Mouse (Mus musculus) neutrophil, adult 5-6 weeks (primary cell): ENCODE results near the gene Bsg. TPM values are rescaled to one million over a fixed set of nuclear protein-coding genes. Genes with fewer than 3 reads are reported as not detected.
"Not testable (repeated sequence)": the region's sequence is repeated elsewhere in the genome, so short reads cannot be mapped to it uniquely, and the experiment has no call there.

Experiments used
- ATAC-seq: fragments of 151-379, 151-347 bp; 2 replicates; pipeline ENCODE4 v1.8.0; 2017; ENCODE audit warnings: mild to moderate bottlenecking, moderate TSS enrichment; ENCODE audit not compliant: insufficient number of reproducible peaks, poor library complexity, low FRiP score, severe bottlenecking; ENCODE audit errors: extremely low read depth
- total RNA-seq: library from RNA; stranded (forward); fragments of 200-1000 nt; gene quantifications from 2 replicates; pipeline ENCODE4 v1.2.3, GENCODE M21; 2017

Bsg gene
- total RNA-seq, 1 experiment from 2014 or later, result 111 TPM

DNA sequence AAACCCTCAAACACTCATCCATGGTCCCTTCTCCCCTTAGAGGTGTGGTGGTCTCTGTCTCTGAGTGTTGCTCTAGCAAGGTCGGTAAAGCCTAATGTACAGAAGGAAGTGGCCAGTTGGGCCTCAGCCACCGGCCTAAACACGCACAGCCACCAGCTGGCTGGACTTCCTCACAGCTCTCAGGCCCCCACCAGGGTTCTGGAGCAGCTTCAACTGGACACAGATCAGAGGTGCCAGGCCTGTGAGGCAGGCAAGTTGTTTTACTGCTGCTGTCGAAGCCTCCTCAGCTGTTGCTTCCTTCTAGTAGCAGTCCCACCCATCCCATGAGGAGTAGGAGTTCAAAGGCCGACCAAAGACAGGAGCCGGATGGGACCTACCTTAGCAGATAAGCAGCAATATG is 6.4 kb upstream of the Bsg start:
- no peak for ATAC-seq

DNA sequence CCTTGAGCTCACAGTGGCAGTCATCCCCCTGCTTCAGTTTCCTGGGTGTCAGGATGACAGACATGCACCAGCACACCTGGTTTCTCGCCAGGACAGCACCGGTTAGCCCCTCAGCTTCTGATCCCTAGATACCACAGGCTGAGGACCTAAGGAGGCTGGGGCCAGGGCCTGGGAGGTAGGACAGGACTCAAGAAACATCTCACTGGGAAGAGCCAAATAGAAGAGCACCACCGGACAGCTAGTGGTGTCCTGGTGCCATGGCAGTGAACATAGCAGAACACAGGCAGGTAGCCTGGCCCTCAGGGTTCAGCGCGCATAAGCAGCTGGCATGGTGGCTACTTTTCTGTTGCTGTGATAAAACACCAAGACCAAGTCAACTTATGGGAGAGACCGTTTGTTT is 5.8 kb upstream of the Bsg start:
- no peak for ATAC-seq

DNA sequence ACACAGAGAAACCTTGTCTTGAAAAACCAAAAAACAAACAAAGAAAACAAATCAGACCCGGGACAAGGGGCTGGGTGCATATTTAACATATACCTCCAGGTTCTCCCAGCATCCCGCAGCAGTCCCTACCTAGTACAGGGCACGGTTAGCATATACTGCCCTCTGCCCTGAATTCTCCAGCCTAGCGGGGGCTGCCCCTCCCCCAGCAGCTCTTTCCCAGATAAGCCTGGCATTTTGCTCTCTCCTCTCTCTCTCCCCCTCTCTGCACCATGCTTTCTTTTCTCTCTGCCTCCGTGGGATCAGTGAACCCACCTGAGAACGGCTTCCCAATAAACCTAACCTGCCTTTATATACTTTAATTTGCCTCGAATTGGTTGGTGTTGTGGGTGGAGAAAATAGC is 3.6 kb upstream of the Bsg start:
- no peak for ATAC-seq

DNA sequence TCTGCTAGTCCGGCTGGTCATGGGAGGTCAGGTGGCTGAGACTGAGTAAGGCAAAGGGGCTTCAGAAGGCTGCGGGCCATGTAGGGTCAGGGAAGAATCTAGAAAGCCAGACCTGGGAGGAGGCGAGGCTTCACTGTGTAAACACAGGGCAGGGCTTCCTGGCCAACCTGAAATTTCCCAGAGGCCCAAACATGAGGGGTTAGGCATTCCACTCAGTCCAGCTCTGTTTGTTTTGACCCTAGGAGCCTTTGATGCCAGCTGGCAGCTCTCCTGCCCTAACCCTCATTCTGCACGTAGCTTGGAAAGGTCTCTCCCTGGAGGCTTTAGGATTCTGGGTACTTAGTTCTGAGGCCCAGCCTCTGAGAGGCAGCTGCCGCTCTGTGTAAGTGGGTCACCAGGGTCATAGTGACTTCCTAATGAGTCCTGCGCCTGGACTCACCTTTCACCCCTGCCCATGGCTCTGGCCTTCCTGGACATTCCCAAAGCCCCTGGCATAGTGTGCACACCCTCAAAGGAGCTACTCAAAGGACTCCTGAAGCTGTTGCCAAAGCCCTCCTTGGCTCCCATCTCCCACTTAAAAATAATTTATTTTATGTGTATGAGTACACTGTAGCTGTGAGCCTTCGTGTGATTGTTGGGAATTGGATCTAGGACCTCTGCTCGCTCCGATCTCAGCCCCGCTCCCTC is 2.7 kb upstream of the Bsg start:
- no peak for ATAC-seq

DNA sequence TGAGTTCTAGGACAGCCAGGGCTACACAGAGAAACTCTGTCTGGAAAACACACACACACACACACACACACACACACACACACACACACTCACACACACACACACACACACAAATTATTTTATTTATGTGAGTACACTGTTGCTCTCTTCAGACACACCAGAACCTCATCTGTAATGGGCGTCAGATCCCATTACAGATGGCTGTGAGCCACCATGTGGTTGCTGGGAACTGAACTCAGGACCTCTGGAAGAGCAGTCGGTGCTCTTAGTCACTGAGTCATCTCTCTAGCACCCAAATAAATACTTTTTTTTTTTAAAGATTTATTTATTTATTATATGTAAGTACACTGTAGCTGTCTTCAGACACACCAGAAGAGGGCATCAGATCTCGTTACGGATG is 1.3 kb upstream of the Bsg start:
- ATAC-seq, result not testable (repeated sequence)

DNA sequence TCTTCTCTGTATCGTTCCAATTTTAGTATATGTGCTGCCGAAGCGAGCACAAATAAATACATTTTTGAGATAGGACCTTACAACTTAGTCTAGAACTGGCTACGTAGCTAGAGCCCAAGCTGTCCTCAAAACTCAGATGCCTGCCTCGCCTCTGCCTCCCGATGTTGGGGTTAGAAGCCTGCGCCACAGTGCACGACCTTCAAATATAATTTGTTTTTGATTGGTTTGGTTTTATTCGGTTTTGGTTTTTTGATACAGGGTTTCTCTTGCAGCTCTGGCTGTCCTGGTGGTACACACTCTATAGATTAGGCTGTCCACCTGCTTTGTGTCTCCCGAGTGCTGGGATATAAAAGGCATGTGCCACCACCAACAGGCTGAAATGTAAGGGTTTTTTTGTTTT is 750 bp upstream of the Bsg start:
- no peak for ATAC-seq

DNA sequence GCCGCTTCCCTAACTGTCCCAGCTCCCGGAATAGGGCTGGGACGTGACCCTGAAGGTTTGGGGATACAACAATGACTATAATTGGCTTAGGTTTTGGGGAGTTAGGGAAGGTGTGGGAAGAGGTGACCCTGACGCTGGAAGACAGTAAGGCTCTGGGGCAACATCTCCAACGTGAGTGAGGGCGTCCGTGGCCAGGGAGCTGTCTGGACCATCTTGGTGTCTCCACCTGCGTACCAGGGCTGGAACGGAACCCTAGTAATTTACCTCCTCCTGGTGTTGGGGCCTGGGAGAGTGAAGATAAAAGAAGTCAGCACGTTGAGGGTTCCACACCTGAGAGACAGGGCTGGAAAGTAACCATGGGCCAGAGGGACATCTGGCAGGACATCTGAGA is 674 bp downstream of the Bsg start:
- no peak for ATAC-seq

DNA sequence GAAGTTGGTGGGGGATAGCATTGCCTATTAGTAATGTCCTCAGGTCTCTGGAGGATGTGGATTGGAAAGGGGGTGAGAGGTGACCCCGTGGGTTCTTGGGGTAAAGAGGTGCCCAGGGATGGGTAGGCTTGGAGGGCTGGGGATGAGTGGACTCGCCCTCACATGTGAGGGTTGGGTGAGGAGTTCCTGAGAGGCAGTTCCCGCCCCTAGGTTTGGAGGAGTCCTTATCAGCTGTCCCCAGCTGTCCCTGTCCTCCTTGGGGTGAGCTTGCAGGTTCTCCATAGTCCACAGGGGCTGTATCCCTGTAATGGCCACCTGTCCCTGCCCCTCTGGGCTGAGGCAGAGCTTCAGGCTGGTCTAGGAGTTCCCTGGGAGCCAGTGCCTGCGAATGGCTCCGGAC is 1.7 kb downstream of the Bsg start:
- no peak for ATAC-seq

DNA sequence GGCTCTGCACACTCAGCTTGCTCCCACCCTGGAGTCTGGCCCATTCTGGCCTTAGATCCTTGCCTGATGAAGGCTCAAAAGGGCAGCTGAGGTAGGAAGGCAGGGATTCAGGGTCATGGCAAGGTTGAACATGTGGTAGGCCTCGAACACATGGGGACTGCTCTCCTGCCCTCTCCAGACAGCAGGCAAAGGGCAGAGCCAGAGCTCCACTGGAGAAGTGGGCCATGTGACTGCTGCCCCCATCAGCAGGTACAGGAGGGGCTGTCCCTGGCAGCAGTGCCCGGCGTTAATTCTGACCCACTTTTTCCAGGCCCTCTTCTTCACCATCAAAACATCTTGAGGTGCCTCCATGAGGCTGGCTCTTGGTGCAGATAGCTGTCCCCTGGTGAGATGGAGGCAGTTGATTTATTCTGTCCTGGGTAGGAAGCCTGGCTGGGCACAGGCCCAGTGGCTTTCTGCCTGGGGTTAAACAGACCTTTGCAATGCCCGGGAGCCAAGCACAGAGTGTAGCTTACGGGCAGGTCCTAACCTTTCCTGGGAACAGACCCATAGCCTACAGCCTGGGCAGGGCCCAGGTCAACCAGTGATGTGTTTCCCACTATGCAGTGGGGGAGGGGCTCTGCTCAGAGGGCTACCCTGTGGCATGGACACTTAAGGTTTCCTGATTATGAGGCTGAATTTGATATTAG is 2.3 kb downstream of the Bsg start:
- ATAC-seq, result no peak

DNA sequence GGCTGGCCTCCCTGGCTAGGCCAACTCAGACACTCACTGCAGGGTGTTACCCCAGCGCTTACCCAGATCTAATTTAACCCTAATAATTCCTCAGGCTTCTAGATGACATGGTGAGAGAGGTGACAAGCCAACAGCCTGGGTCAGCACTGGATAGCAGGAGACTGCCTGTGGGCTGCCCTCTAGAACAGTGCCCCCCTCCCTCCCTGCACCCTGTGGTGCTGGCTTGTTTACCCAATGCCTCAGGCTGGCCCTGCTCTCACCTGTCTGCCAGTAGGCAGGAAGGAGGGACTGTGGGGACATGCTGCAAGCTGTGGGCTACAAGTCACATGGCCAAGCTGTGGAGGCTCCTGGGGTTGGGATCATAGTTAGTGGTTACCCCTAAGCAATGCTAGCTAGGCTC is 2.9 kb downstream of the Bsg start:
- ATAC-seq, result no peak

DNA sequence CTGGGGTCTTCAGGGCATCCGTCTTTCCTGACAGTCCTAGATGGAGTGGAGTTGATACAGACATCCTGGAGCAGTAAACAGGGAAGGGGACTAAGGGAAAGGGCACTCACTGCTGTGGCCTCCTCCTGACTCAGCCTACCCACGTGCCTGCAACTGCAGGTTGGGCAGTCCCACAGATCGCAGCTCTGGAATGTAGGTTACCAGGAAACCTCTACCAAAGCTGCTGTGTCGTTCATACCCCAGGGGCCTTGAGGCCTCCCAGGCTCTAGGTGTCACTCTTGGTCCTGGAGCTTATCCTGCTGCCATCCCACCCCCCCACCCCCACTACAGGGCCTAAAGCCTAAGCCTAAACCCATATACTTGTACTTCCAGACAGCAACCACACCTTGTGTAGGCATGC is 3.5 kb downstream of the Bsg start:
- ATAC-seq, result no peak

DNA sequence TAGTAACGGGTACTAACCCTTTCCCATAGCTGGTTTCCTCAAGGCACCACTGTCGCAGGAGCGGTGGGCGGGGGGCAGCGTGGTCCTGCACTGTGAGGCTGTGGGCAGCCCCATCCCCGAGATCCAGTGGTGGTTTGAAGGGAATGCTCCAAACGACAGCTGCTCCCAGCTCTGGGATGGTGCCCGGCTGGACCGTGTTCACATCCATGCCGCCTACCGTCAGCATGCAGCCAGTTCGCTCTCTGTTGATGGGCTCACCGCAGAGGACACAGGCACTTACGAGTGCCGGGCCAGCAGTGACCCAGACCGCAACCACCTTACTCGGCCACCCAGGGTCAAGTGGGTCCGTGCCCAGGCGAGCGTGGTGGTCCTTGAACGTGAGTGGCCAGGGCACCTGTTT is 4.4 kb downstream of the Bsg start:
- ATAC-seq, result no peak

DNA sequence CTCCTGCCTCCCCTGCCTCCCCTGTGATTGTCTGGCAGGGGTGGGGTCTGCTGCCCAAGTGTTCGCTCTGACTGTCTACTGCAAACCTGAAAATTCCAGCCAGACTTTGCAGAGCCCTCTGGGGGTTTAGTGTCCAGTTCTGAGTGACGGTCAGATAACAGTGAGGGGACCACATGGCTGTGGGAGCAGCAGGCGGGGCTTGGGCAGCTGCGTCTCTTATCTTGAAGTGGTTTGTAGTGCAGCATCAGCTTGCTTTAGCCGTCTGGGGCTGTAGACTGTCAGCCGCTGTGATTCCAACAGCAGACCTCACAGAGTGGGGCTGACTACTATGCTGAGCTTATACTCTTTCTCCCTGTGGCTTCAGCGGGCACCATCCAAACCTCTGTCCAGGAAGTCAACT is 5.0 kb downstream of the Bsg start:
- no peak for ATAC-seq

DNA sequence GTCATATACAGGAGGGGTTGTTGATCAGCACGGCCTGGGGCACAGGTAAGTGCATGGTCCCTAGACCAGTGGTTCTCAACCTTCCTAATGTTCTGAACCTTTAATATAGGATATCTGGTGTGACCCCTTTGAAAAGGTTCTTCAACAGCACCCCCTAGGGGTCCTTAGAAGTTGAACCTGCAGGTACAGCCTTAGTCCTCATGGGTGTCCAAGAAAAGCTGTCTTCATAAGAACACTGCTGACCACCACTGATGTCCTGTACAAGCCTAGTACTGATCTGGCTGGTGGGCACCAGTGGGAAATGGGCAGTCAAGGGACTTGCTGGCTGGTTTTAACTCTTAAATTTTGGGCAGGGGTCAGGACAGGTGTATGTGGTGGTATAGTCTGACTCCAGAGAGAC is 7.7 kb downstream of the Bsg start:
- no peak for ATAC-seq

DNA sequence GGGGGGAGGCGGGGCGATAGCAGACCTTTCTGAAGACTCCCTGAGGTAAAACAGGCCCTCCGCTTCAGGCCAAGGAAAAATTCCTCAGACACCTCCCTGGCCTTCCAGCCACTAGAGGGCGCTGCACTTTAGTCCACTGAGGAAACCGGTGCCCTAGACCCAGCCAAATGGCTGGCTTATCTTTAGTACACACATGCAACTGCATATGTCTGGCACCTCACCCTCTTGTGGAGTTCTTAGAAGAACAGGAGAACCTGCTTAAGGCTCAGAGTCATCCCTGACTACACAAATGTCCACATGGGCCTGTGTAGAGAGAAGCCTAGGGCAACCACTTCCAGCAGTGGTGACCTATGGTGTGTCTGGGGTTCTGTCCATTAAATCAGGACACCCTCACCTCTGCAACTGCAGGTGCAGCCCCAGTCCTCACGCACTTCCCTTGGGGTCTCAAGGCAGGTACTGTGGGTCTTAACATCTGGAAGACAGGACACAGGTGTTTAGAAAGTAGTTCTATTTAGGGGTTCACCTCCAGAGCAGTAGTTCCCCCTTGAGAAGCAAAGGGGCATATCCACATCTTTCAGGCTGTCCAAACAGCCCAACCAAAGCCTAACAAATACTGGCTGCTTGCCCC is 8.3 kb downstream of the Bsg start:
- no peak; the same call in 1 of the 2 replicates for ATAC-seq

DNA sequence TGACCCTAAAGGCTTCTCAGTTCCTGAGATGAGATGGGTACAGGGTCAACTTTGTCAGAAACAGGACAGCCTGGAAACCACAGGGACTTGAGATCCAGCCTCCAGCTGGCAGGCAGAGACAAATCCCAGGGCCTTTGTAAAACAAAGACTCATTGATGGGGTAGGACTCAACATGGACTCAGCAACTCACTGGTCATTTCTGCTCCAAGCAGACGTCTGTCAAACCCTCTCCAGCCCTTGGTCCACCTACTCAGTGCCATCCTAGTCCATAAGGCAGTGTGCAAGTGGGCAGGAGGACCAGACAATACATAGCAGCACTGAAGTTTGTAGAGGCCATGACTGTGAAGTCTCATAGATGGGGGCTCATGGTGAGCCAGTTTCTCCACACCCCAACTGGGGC is 8.9 kb downstream of the Bsg start:
- ATAC-seq, result no peak

DNA sequence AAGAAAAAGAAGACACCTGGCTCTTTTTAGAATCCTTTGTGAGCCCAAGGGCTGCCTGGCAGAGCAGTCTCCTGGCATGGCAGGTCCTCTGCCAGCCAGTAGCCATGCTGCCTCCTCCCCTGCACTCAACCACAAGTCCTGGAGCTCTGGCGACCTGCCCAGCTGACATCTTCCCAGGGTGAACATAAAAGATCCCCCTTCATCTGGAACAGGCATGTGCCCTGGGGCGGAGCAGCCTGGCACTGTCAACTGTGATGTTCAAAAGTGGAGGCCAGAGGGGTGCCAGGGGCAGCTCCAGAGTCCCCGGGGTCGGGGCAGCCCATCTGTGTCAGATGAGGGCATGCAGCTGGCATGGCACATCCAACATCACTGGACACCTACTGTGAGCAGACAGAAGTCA is 10.7 kb downstream of the Bsg start:
- ATAC-seq, result no peak

DNA sequence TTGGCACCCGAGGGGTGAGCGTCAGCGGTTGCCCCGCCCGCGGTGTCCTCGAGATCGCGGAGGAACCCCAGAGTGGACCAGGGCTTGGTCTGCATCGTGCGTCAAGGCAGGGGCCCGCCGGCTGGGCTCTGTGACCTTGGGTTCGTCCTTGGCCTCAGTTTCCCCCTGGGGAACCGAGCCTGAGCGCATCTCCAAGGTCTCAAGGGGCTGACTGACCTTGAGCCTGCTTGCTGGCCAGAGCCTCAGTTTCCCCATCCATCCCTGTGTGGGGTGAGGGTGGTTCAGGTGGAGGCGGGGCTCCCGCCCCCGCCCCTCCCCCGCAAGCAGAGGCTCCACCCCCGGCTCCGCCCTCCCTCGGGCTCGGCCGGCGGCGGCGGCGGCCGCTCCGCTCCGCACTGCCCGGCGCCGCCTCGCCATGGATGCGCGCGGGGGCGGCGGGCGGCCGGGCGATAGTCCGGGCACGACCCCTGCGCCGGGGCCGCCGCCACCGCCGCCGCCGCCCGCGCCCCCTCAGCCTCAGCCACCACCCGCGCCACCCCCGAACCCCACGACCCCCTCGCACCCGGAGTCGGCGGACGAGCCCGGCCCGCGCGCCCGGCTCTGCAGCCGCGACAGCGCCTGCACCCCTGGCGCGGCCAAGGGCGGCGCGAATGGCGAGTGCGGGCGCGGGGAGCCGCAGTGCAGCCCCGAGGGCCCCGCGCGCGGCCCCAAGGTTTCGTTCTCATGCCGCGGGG is 12.1 kb downstream of the Bsg start, which contains the start of gene Hcn2:
Gene Hcn2 (plus strand): TSS at position 381 of the 734 bp plus-strand sequence.
- no peak for ATAC-seq

DNA sequence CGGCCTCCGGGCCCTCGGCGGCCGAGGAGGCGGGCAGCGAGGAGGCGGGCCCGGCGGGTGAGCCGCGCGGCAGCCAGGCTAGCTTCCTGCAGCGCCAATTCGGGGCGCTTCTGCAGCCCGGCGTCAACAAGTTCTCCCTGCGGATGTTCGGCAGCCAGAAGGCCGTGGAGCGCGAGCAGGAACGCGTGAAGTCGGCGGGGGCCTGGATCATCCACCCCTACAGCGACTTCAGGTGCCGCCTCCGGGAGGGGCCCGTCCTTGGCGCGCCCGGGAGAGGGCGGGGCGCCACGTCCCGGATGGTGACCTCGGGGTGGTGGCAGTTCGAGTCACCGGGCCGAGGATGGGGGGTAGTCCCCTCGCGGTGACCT is 12.7 kb downstream of the Bsg start:
- ATAC-seq, result no peak
